Comparison of ENCODE assay signal across 9 mouse cellular contexts in genomic region chr2:84827283-84827920, GRCm38 (mm10). TPM values are rescaled to one million over a fixed set of nuclear protein-coding genes. Genes with fewer than 3 reads are reported as not detected.
DNase-seq lines count a peak whose midpoint lies in the region; ATAC-seq and TF ChIP-seq lines count a peak whose summit lies in the region.
"Had no signal": no experiment of that assay in that cellular context is flagged by ENCODE, and none has a peak within 500 bp of the region (broad histone marks: within the 10 kb centered on the region; RNA-seq: fewer than 3 reads in every experiment).

No protein-coding gene starts in this region.

- TF ChIP-seq CTCF in forebrain, postnatal 0 days (IDR thresholded peaks at IDR 0.05; ENCODE audit: low read depth), result no peak

- no peaks in the 10 kb centered on the region for H3K9me3 ChIP-seq in forebrain, postnatal 0 days (ENCODE audit: low read length)
- H3K9me3 ChIP-seq in kidney, embryonic 15.5 days (replicated peaks), result no peaks in the 10 kb centered on the region
- H3K9me3 ChIP-seq in midbrain, embryonic 15.5 days, result no peaks in the 10 kb centered on the region

- 1% methylated on average over 29 of the region's 29 CpGs for whole genome bisulfite sequencing in forebrain, postnatal 0 days
- under 1% methylated on average over 29 of the region's 29 CpGs for WGBS in kidney, embryonic 15.5 days
- WGBS in midbrain, embryonic 15.5 days, result under 1% methylated on average over 29 of the region's 29 CpGs

- intact Hi-C loops in left cerebral cortex, postnatal 36 days (cut with DNase I), result loop anchor here (5.0 kb wide), 1 partner anchor 220 kb away; the partner anchor contains the start of gene Tnks1bp1

- peaks cover 12% of the 10 kb centered on the region; the same call in 1 of the 2 replicates for H3K36me3 ChIP-seq in forebrain, postnatal 0 days (ENCODE audit: insufficient read depth)
- H3K36me3 ChIP-seq in kidney, embryonic 15.5 days, result peaks cover 19% of the 10 kb centered on the region
- H3K36me3 ChIP-seq in midbrain, embryonic 15.5 days (replicated peaks), result peaks cover 8% of the 10 kb centered on the region

- H3K27me3 ChIP-seq in forebrain, postnatal 0 days (ENCODE audit: insufficient read depth, low read length), result no peaks in the 10 kb centered on the region
- H3K27me3 ChIP-seq in kidney, embryonic 15.5 days, result no peaks in the 10 kb centered on the region
- no peaks in the 10 kb centered on the region for H3K27me3 ChIP-seq in midbrain, embryonic 15.5 days (replicated peaks)

- peaks cover 14% of the 10 kb centered on the region; the same call in 1 of the 2 replicates for H3K4me1 ChIP-seq in forebrain, postnatal 0 days (ENCODE audit: insufficient read depth)
- H3K4me1 ChIP-seq in kidney, embryonic 15.5 days, result peaks cover 18% of the 10 kb centered on the region
- H3K4me1 ChIP-seq in midbrain, embryonic 15.5 days, result peaks cover 20% of the 10 kb centered on the region

- H3K4me2 ChIP-seq in forebrain, postnatal 0 days (ENCODE audit: low read depth), result peak overlapping the region; percentile 99
- peak overlapping the region; percentile 85 for H3K4me2 ChIP-seq in kidney, embryonic 15.5 days
- H3K4me2 ChIP-seq in midbrain, embryonic 15.5 days, result peak overlapping the region; percentile 99

- peak overlapping the region; percentile 89 for H3K4me3 ChIP-seq in forebrain, postnatal 0 days (ENCODE audit: low read depth, low read length)
- H3K4me3 ChIP-seq in kidney, embryonic 15.5 days (replicated peaks), result peak overlapping the region; percentile 65
- peak overlapping the region; percentile 74 for H3K4me3 ChIP-seq in midbrain, embryonic 15.5 days

- no peak overlapping the region for H3K27ac ChIP-seq in forebrain, postnatal 0 days (ENCODE audit: low read depth, low read length)
- 0 out of 2 replicates have a peak overlapping the region, but pooled peaks have one; percentile 34 for H3K27ac ChIP-seq in kidney, embryonic 15.5 days
- no peak overlapping the region; the same call in 1 of the 2 replicates for H3K27ac ChIP-seq in midbrain, embryonic 15.5 days

- H3K9ac ChIP-seq in forebrain, postnatal 0 days, result peak overlapping the region; percentile 75
- peak overlapping the region; percentile 69 for H3K9ac ChIP-seq in kidney, embryonic 15.5 days
- H3K9ac ChIP-seq in midbrain, embryonic 15.5 days, result peak overlapping the region; percentile 66

- DNase-seq in retina, postnatal 1 day, result peak; percentile 8
- no peak for DNase-seq in retina, embryonic 14.5 days (ENCODE audit: low spot score)
- DNase-seq in c-Kit-positive CD71-positive TER-119-positive erythroid progenitor cells, embryonic 14.5 days (ENCODE audit: low spot score), result peak; percentile 79
- DNase-seq in forebrain, postnatal 0 days, result no peak
- DNase-seq in ovary, adult 18-20 months (ENCODE audit: low spot score), result no peak
- DNase-seq in left cerebral cortex, postnatal 36 days (ENCODE audit: low spot score in 2 of 2), result no peak

- ATAC-seq in forebrain, postnatal 0 days, result no peak
- ATAC-seq in kidney, embryonic 15.5 days (replicated peaks; ENCODE audit: low FRiP score), result peak; percentile 33
- ATAC-seq in midbrain, embryonic 15.5 days (replicated peaks), result no peak

RNA-seq across cellular contexts. Expression of gene Timm10, which starts 0.6 kb away (rescaled TPM):
- 67.3 and 74.6 TPM in 2 replicates for total RNA-seq in forebrain, postnatal 0 days (2014; rRNA removed)
- polyA plus RNA-seq in forebrain, postnatal 0 days (2015; fragmentation: Nextera tagmentation; extraction: Ambion mirVana), result 97.7 and 116 TPM in 2 replicates
- 54.2 and 54.4 TPM in 2 replicates for polyA plus RNA-seq in kidney, embryonic 15.5 days (2015; fragmentation: Nextera tagmentation; extraction: Ambion mirVana)
- 70.1 and 82.8 TPM in 2 replicates for polyA plus RNA-seq in midbrain, embryonic 15.5 days (2015; fragmentation: Nextera tagmentation; extraction: Ambion mirVana)
- 10 to 100 TPM; 53.8 to 55.9 TPM for total RNA-seq in left cerebral cortex, postnatal 36 days (2021)

RNA-seq across cellular contexts. Expression of gene Smtnl1, which starts 5.0 kb away (rescaled TPM):
- 0.29 TPM in 1 of 2 replicates, not detected in the other for total RNA-seq in forebrain, postnatal 0 days (2014; rRNA removed)
- polyA plus RNA-seq in forebrain, postnatal 0 days (2015; fragmentation: Nextera tagmentation; extraction: Ambion mirVana), result 0.17 TPM in 1 of 2 replicates, not detected in the other
- 0.42 and 0.43 TPM in 2 replicates for polyA plus RNA-seq in kidney, embryonic 15.5 days (2015; fragmentation: Nextera tagmentation; extraction: Ambion mirVana)
- polyA plus RNA-seq in midbrain, embryonic 15.5 days (2015; fragmentation: Nextera tagmentation; extraction: Ambion mirVana), result not detected in 2 replicates
- not detected for total RNA-seq in left cerebral cortex, postnatal 36 days (2021)
- polyA plus RNA-seq: gonadal fat pad, adult 2 months had no signal

RNA-seq across cellular contexts. Expression of gene Slc43a1, which starts 11.2 kb away (rescaled TPM):
- total RNA-seq in forebrain, postnatal 0 days (2014; rRNA removed), result 0.92 and 3.0 TPM in 2 replicates
- 0.91 and 0.94 TPM in 2 replicates for polyA plus RNA-seq in forebrain, postnatal 0 days (2015; fragmentation: Nextera tagmentation; extraction: Ambion mirVana)
- polyA plus RNA-seq in kidney, embryonic 15.5 days (2015; fragmentation: Nextera tagmentation; extraction: Ambion mirVana), result 16.5 and 20.7 TPM in 2 replicates
- 1.2 and 1.9 TPM in 2 replicates for polyA plus RNA-seq in midbrain, embryonic 15.5 days (2015; fragmentation: Nextera tagmentation; extraction: Ambion mirVana)
- under 1 TPM; 0.25 to 0.32 TPM for total RNA-seq in left cerebral cortex, postnatal 36 days (2021)

RNA-seq across cellular contexts. Expression of gene Ube2l6, which starts 28.8 kb away (rescaled TPM):
- 14.8 and 15.1 TPM in 2 replicates for total RNA-seq in forebrain, postnatal 0 days (2014; rRNA removed)
- 14.9 and 18.1 TPM in 2 replicates for polyA plus RNA-seq in forebrain, postnatal 0 days (2015; fragmentation: Nextera tagmentation; extraction: Ambion mirVana)
- polyA plus RNA-seq in kidney, embryonic 15.5 days (2015; fragmentation: Nextera tagmentation; extraction: Ambion mirVana), result 42.8 and 51.1 TPM in 2 replicates
- 21.6 and 25.7 TPM in 2 replicates for polyA plus RNA-seq in midbrain, embryonic 15.5 days (2015; fragmentation: Nextera tagmentation; extraction: Ambion mirVana)
- 1 to 10 TPM; 5.2 to 5.5 TPM for total RNA-seq in left cerebral cortex, postnatal 36 days (2021)

RNA-seq across cellular contexts. Expression of gene Serping1, which starts 52.2 kb away (rescaled TPM):
- total RNA-seq in forebrain, postnatal 0 days (2014; rRNA removed), result 9.1 and 19.2 TPM in 2 replicates
- polyA plus RNA-seq in forebrain, postnatal 0 days (2015; fragmentation: Nextera tagmentation; extraction: Ambion mirVana), result 23.1 and 24.8 TPM in 2 replicates
- polyA plus RNA-seq in kidney, embryonic 15.5 days (2015; fragmentation: Nextera tagmentation; extraction: Ambion mirVana), result 86.7 and 109 TPM in 2 replicates
- polyA plus RNA-seq in midbrain, embryonic 15.5 days (2015; fragmentation: Nextera tagmentation; extraction: Ambion mirVana), result 32.9 and 37.0 TPM in 2 replicates
- 1 to 10 TPM; 5.3 to 7.7 TPM for total RNA-seq in left cerebral cortex, postnatal 36 days (2021)

Comparison
In these comparisons a context has a peak if more than half of its experiments do, and no peak if none do; other contexts are left out.
1. DNase-seq: peak in retina, postnatal 1 day (single experiment) and c-Kit-positive CD71-positive TER-119-positive erythroid progenitor cells, embryonic 14.5 days (single experiment); none in retina, embryonic 14.5 days (single experiment), forebrain, postnatal 0 days (single experiment), ovary, adult 18-20 months (single experiment) and left cerebral cortex, postnatal 36 days (0 of 2).
2. Peak in every context shown above with its lines, with median percentiles within 50 percentile points of each other: H3K4me2 ChIP-seq, H3K4me3 ChIP-seq and H3K9ac ChIP-seq.